Mouse (Mus musculus) E14TG2a.4 (cell line): Measurements from ENCODE around the gene Gm10447.

Source experiments
- H3K27me3 ChIP-seq: 2 replicates; pipeline ENCODE4 v1.6.1; 2014; ENCODE audit warnings: low read length, control low read depth; ENCODE audit not compliant: insufficient read depth
- H3K36me3 ChIP-seq: 2 replicates; pipeline ENCODE4 v1.6.1; 2014; ENCODE audit warnings: low read length, control low read depth; ENCODE audit not compliant: insufficient read depth
- H3K4me1 ChIP-seq: replicated peaks from 2 replicates; pipeline ENCODE4 v1.6.1; 2014; ENCODE audit warnings: low read depth, low read length, control low read depth
- H3K4me3 ChIP-seq: replicated peaks from 2 replicates; pipeline ENCODE4 v1.5.1; 2014; ENCODE audit warnings: mild to moderate bottlenecking, low read length
- H3K9me3 ChIP-seq: 2 replicates; pipeline ENCODE4 v1.6.1; 2014; ENCODE audit warnings: low read length, control low read depth
- CTCF ChIP-seq: conservative IDR thresholded peaks from 2 replicates; pipeline ENCODE4 v1.5.1; 2014; ENCODE audit warnings: low read length
- NANOG ChIP-seq: IDR thresholded peaks from 2 replicates; pipeline ENCODE4 v1.6.1; 2014; ENCODE audit warnings: borderline replicate concordance, low read length, mixed read lengths
- POU5F1 ChIP-seq: IDR thresholded peaks from 2 replicates; pipeline ENCODE4 v1.6.1; 2014; ENCODE audit warnings: low read length, borderline replicate concordance

Gene Gm10447

DNA sequence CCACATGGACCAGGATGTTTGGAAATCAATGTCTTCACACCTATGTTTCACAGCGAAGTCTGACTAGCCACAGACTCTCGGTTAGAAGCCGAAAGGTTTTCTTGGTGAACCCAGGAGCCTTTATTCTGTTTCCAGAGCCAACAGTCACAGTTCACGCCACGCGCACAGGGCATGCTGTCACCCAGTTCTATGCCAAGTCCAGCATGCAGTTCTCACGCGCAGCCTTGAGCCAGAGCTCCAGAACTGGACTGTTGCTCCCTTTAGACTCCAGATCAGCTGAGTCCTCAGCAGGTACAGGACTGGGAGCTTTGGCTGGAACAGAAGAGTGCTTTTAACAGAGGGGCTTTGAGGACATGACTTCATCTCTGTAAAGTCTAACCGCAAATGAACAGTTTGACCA is 4.5 kb downstream of the Gm10447 start:
- Histone ChIP-seq H3K36me3 (no peaks in the 10 kb centered on the region), H3K9me3 (no peaks in the 10 kb centered on the region), H3K4me3 (no peak overlapping the region), H3K4me1 (peaks cover 8% of the 10 kb centered on the region), H3K27me3 (peaks cover 61% of the 10 kb centered on the region)
- TF ChIP-seq NANOG, result no peak
- TF ChIP-seq POU5F1, result no peak
- no peak for TF ChIP-seq CTCF

DNA sequence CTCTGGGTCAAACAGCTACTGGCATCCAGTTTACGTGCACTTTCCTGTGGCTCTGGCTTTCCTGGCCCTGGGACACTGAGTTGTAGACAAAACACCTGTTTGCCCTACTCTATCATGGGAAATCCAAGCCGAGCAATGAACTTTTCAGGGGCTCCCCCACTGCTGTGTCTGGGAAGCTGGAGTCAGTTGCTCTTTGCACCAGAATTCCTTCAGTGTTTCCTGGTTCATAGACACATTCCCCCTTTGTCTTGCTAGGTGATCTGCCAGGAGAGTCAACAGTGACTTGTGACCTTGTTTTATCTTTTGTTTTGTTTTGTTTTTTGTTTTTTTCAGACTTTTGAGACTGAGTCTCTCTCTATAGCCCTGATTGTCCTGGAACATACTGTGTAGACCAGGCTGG is 5.5 kb downstream of the Gm10447 start:
- TF ChIP-seq POU5F1 (no peak), CTCF (no peak), NANOG (no peak)
- H3K27me3 ChIP-seq, result peaks cover 51% of the 10 kb centered on the region
- H3K36me3 ChIP-seq, result no peaks in the 10 kb centered on the region
- H3K4me3 ChIP-seq, result no peak overlapping the region
- no peaks in the 10 kb centered on the region for H3K9me3 ChIP-seq
- H3K4me1 ChIP-seq, result no peaks in the 10 kb centered on the region; the same call in 1 of the 2 replicates

DNA sequence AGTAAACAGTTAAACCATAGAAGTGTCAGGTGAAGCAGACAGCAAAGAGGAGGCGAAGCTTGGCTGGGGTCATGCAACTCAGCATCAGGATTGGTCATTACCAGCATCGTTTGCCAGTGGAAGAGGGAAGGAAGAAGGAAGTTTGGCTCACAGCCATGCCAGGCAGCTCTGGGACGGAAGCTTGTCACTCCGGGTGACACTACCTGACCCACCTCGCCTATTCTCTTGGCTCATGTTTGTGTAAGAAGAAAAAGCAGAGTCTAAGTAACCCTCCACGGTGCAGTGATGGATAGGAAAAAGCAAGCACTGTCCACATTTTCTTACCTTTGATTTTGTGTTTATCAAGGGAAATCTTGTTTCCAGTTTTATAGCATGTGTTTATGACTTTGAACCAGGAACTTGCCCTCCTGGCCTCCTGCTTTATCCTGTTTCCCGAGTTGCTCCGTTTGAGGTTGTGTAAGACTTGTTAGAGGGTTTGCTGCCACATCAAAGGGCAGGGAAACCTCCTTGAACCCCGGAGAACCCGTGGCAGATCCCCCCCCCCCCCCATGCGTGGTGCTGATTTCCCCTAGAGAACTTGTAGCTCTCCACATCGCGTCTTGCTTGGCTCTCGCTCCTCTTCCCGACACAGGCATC is 6.7 kb downstream of the Gm10447 start:
- no peaks in the 10 kb centered on the region for H3K9me3 ChIP-seq
- 0 out of 2 replicates have a peak overlapping the region, but pooled peaks have one; percentile 30 for H3K4me3 ChIP-seq
- peaks cover 39% of the 10 kb centered on the region for H3K27me3 ChIP-seq
- peaks cover 12% of the 10 kb centered on the region for H3K4me1 ChIP-seq
- no peaks in the 10 kb centered on the region for H3K36me3 ChIP-seq
- TF ChIP-seq CTCF (no peak), POU5F1 (no peak), NANOG (no peak)

DNA sequence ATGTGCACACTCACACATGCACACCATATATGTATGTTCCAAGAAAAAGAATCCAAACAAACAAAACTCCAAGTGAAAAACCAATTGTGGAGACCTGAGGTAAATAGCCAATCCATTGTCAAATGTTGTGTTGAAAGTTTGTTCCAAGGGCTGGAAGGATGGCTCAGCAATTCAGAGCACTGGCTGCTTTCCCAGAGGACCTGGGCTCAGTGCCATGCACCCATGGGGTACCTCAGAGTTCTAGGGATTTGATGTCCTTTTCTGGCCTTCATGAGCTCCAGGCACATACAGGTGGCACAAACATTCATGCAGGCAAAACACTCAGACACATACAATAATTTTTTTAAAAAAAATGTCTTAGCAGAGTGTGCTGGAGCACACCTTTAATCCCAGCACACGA is 8.4 kb downstream of the Gm10447 start:
- Histone ChIP-seq H3K9me3 (no peaks in the 10 kb centered on the region), H3K27me3 (peaks cover 28% of the 10 kb centered on the region), H3K36me3 (no peaks in the 10 kb centered on the region), H3K4me3 (no peak overlapping the region), H3K4me1 (peaks cover 13% of the 10 kb centered on the region)
- TF ChIP-seq NANOG, result no peak
- TF ChIP-seq CTCF, result no peak

DNA sequence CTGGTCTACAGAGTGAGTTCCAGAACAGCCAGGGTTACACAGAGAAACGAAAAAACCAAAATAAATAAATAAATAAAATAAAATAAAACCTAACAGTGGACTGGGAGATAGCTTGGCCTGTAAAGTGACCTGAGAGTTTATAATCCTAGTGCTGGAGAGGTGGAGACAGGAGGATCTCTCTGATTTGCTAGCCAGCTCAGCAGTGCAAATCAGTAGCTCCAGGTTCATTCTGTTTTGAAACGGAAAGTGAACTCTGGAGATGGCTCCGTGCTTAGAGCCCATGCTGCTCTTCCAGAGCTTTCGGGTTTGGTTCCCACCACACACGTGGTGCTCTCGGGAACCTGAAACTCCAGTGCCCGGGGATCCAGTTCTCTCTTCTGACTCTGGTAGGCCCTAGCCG is 8.9 kb downstream of the Gm10447 start:
- no peaks in the 10 kb centered on the region for H3K9me3 ChIP-seq
- TF ChIP-seq POU5F1 (no peak), CTCF (no peak), NANOG (no peak)

DNA sequence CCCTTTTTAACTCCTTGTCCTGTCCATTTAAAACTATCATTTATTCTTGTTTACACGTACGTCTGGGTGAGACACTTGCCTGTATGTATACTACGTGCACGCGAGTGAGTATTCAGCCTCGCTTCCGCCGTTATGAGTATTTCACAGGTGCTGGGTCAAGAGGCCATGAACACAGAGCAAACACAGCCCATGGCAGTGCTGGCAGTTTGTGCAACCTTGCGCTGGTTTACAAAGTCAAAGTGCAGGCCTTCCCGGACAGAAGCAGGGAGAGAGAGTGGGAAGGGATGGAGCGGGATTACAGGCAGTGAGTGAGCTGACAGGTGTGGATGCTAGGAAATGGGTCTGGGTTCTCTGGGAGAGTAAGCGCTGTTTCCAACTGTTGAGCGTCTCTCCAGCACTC is 10.7 kb downstream of the Gm10447 start:
- peaks cover 19% of the 10 kb centered on the region for H3K27me3 ChIP-seq
- H3K36me3 ChIP-seq, result no peaks in the 10 kb centered on the region
- no peak overlapping the region for H3K4me3 ChIP-seq
- no peak for TF ChIP-seq CTCF
- no peak for TF ChIP-seq POU5F1
- TF ChIP-seq NANOG, result no peak
- H3K4me1 ChIP-seq, result peaks cover 13% of the 10 kb centered on the region
- H3K9me3 ChIP-seq, result no peaks in the 10 kb centered on the region

More for the DNA sequence above, 8.9 kb downstream of the Gm10447 start:
- Histone ChIP-seq H3K27me3 (peaks cover 27% of the 10 kb centered on the region), H3K4me3 (no peak overlapping the region), H3K4me1 (peaks cover 13% of the 10 kb centered on the region), H3K36me3 (no peaks in the 10 kb centered on the region)

DNA sequence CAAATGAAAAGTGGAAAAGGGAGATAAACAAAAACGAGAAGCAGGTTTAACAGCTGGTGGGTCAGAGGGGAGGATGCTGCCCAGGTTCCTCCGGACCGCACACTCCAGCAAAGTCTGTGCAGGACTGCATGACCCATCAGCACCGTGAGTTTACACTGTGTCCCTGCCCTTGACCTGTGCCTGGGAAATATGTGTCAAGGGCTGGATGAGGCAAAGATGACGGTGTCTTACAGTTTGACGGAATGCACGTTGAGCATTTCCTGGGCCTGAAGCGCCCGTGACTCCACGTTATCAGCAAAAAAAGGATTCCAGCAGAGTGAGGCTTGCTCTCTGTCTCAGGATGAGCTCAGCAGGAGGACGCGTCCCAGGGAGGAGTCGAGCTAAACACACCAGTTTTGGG is 11.3 kb downstream of the Gm10447 start:
- Histone ChIP-seq H3K9me3 (no peaks in the 10 kb centered on the region), H3K27me3 (peaks cover 14% of the 10 kb centered on the region), H3K4me1 (peaks cover 13% of the 10 kb centered on the region), H3K4me3 (no peak overlapping the region), H3K36me3 (no peaks in the 10 kb centered on the region)
- TF ChIP-seq CTCF, result no peak
- TF ChIP-seq NANOG, result no peak
- no peak for TF ChIP-seq POU5F1

DNA sequence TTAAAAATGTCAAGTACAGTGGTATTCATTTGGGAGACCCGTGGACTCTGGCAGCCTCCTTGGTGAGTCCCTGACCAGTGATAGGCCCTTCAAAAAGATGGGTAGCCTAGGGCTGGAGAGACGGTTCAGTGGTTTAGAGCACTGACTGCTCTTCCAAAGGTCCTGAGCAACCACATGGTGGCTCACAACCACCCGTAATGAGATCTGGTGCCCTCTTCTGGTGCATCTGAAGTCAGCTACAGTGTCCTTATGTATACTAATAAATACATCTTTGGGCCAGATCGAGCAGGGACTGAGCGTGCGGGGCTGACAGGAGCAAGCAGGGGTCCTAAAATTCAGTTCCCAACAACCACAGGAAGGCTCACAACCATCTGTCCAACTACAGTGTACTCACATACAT is 13.0 kb downstream of the Gm10447 start:
- Histone ChIP-seq H3K4me1 (peaks cover 13% of the 10 kb centered on the region), H3K4me3 (no peak overlapping the region), H3K36me3 (no peaks in the 10 kb centered on the region), H3K9me3 (no peaks in the 10 kb centered on the region), H3K27me3 (no peaks in the 10 kb centered on the region)
- no peak; the same call in 1 of the 2 replicates for TF ChIP-seq CTCF

DNA sequence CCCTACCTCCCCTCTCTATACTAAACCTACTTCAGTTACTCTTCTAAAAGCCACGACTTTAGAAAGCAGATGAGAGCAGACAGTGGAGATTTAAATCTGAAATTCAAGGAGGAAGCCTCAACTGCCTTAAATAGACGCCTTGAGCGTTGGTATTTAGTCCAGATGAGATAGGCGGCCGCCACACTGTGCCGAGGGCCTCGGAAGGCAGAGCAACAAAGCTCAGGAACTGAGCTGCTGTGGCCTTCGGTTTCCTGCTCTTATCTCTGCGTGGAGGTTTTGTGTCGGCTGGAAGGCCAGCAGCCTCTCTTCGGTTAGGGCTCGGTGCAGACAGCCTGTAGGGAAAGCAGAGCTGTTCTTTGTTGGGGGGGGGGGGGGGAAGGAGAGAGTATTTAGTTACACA is 15.0 kb downstream of the Gm10447 start:
- Histone ChIP-seq H3K27me3 (no peaks in the 10 kb centered on the region; the same call in 1 of the 2 replicates), H3K4me3 (no peak overlapping the region), H3K4me1 (peaks cover 19% of the 10 kb centered on the region), H3K36me3 (no peaks in the 10 kb centered on the region), H3K9me3 (no peaks in the 10 kb centered on the region)
- TF ChIP-seq NANOG (no peak), CTCF (no peak), POU5F1 (no peak)

DNA sequence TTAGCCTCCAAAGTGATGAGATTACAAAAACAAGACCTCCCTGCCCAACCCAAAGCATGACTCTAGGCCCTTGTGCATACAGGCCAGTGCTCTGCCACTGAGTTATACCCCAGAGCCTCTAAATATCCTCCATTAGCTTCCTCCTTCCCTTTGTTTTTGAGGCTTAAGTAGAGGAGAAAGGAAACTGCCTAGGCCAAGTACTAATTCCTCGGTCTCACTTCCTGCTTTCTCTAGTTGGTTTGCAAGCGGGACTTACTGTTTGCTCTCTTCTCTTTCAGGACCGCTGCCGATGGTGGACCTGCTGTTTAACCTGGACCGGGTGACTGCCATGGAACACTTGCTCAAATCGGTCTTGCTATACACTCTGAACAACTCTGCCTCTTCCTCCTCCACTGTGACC is 20.6 kb downstream of the Gm10447 start:
- H3K4me1 ChIP-seq, result peaks cover 51% of the 10 kb centered on the region
- H3K36me3 ChIP-seq, result no peaks in the 10 kb centered on the region
- H3K27me3 ChIP-seq, result no peaks in the 10 kb centered on the region; the same call in 1 of the 2 replicates
- no peak for TF ChIP-seq NANOG
- no peak overlapping the region for H3K4me3 ChIP-seq
- no peaks in the 10 kb centered on the region for H3K9me3 ChIP-seq
